Mouse (Mus musculus) Muller cell, postnatal 12 days (primary cell): ENCODE measurements around the gene Ttll11.

Source experiments
- DNase-seq: peaks from one replicate; pipeline ENCODE4 v3.0.0-alpha.2; 2015; ENCODE audit errors: inconsistent ontology term

The Ttll11 gene

GRCm38 (mm10) chr2:35965883-35966513 is 13.7 kb downstream of the Ttll11 start:
- no peak for DNase-seq

- no peak for DNase-seq
These were observed 16.4 kb downstream of the Ttll11 start for GRCm38 (mm10) chr2:35963280-35963679.

- DNase-seq: no peak
These were observed 18.1 kb downstream of the Ttll11 start for GRCm38 (mm10) chr2:35961593-35962127.

GRCm38 (mm10) chr2:35957471-35958140 is 22.1 kb downstream of the Ttll11 start:
- DNase-seq: no peak

- peak; percentile 20 for DNase-seq
These were observed 24.5 kb downstream of the Ttll11 start for GRCm38 (mm10) chr2:35955211-35955610.

GRCm38 (mm10) chr2:35952187-35952958 is 27.3 kb downstream of the Ttll11 start:
- DNase-seq: no peak

- DNase-seq: no peak
These were observed 34.8 kb downstream of the Ttll11 start for GRCm38 (mm10) chr2:35944896-35945295.

- no peak for DNase-seq
These were observed 36.8 kb downstream of the Ttll11 start for GRCm38 (mm10) chr2:35942960-35943359.

- no peak for DNase-seq
These were observed 44.7 kb downstream of the Ttll11 start for GRCm38 (mm10) chr2:35935045-35935444.

GRCm38 (mm10) chr2:35933116-35933515 is 46.6 kb downstream of the Ttll11 start:
- DNase-seq: no peak

GRCm38 (mm10) chr2:35931619-35932018 is 48.1 kb downstream of the Ttll11 start:
- DNase-seq: no peak

GRCm38 (mm10) chr2:35930498-35931149 is 49.1 kb downstream of the Ttll11 start:
- DNase-seq: peak; percentile 74

- no peak for DNase-seq
These were observed 51.6 kb downstream of the Ttll11 start for GRCm38 (mm10) chr2:35928133-35928532.

- no peak for DNase-seq
These were observed 54.8 kb downstream of the Ttll11 start for GRCm38 (mm10) chr2:35924947-35925346.

- DNase-seq: no peak
These were observed 56.8 kb downstream of the Ttll11 start for GRCm38 (mm10) chr2:35922956-35923355.

GRCm38 (mm10) chr2:35912090-35912489 is 67.6 kb downstream of the Ttll11 start:
- no peak for DNase-seq

- no peak for DNase-seq
These were observed 68.0 kb downstream of the Ttll11 start for GRCm38 (mm10) chr2:35911675-35912074.

- no peak for DNase-seq
These were observed 69.0 kb downstream of the Ttll11 start for GRCm38 (mm10) chr2:35910740-35911139.

GRCm38 (mm10) chr2:35909353-35909752 is 70.4 kb downstream of the Ttll11 start:
- DNase-seq: no peak

GRCm38 (mm10) chr2:35907578-35907977 is 72.1 kb downstream of the Ttll11 start:
- no peak for DNase-seq

- peak; percentile 60 for DNase-seq
These were observed 73.4 kb downstream of the Ttll11 start for GRCm38 (mm10) chr2:35906174-35906798.
